Mouse (Mus musculus): ENCODE data around the gene Iqsec1.

Iqsec1 gene

DNA sequence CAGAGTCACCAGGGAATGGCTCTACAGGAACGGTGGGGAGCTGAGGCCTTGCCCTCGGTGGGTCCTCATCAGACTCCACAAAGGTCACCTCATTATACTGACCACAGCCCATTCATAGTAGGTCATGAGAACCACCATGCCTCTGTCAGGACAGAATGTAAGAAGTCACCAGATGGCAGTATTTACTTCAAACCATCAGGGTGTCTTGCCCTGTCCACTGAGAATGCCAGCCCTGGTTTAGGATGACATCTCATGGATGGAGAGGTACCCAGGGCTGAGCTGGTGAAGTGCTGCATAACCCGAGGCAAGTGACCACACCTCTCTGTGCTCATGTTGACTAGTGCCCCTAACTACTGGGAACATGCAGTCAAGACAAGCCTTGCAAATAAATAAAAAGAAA is 282.7 kb downstream of the Iqsec1 start:
- no peak for DNase-seq (ENCODE audit: low spot score)

- no peak for DNase-seq (ENCODE audit: low spot score)
These were observed 283.7 kb downstream of the Iqsec1 start for GRCm38 (mm10) chr6:90704705-90705344.

DNA sequence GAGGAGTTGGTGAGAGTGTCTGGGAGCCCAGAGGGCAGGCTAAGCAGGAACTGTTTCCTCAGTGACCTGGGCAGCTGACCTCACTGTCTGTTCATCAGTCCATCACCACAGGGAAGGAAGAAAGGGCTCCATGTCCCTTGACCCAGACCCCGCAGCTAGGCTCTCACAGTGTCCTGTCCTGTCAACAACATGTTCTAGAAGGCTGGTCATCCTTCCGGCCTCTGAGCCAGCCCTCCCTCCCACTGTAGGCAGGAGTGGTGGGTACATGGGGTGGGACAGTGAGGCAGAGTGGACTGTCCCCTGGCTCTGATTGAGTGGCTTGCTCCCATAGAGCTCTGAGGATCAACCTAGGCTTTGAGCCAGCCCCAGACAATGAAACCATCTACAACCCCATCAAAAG is 284.7 kb downstream of the Iqsec1 start:
- DNase-seq (ENCODE audit: low spot score), result no peak

GRCm38 (mm10) chr6:90702837-90703735 is 285.4 kb downstream of the Iqsec1 start:
- no peak for DNase-seq (ENCODE audit: low spot score)

DNA sequence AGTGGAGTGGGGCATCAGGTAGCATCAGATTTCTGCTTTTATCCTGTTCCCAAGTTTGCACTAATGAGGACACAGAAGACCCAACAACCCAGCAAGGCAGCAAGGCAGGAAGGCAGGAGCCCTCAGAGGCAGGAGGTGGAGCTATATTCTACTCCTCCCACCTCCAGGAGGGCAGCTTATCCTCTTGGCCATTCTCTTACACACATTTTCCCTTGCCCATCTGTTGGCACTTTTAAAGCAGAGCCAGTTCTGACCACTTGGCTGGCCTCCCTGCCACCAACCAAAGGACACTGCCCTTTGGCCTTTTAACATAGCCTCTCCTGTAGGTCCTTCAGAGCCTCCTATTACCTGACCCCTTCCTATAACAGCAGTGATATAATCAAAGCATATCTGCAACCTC is 286.3 kb downstream of the Iqsec1 start:
- no peak for DNase-seq (ENCODE audit: low spot score)

DNA sequence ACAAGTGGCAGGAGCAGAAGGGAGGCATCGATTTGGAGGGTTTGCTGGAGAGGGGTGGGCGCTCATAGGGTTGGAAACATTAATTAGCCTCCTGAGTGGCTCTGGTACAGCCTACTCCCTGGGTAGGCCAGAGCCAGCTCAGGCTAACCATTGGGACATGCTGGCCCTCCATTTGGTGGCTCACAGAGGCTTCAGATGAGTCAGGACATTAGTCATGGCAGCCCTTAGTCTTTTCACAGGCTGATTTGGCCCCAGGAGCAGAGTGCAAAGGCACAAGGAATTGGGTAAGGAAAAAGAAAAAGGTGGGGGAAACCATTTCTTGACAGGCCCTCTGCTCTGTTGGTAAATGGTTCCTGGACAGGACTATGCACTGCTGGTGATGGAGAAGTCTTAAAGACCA is 287.1 kb downstream of the Iqsec1 start:
- DNase-seq (ENCODE audit: low spot score), result no peak

GRCm38 (mm10) chr6:90700737-90701136 is 287.7 kb downstream of the Iqsec1 start:
- no peak for DNase-seq (ENCODE audit: low spot score)

GRCm38 (mm10) chr6:90700068-90700467 is 288.4 kb downstream of the Iqsec1 start:
- DNase-seq (ENCODE audit: low spot score), result no peak

- DNase-seq (ENCODE audit: low spot score), result no peak
These were observed 289.6 kb downstream of the Iqsec1 start for GRCm38 (mm10) chr6:90698843-90699242.

DNA sequence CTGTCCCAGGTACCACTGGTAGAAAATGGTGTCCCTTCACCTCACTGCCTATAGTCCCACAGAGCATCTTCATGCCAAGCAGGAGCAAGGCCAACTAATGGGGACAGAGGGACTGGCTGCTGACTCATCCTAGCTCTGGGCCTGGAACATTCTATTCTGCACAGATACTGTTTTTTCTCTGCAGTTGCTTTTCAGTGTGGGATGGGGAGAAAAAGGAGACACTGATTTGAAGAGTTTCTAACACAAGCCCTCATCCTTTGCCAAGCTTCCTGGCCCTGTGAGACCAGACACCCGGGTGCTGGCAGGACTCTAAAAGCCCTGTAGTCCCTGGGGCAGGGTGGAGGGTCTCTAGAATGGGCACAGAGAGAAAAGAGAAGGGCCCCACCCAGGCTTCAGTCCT is 292.7 kb downstream of the Iqsec1 start:
- DNase-seq (ENCODE audit: low spot score), result no peak

DNA sequence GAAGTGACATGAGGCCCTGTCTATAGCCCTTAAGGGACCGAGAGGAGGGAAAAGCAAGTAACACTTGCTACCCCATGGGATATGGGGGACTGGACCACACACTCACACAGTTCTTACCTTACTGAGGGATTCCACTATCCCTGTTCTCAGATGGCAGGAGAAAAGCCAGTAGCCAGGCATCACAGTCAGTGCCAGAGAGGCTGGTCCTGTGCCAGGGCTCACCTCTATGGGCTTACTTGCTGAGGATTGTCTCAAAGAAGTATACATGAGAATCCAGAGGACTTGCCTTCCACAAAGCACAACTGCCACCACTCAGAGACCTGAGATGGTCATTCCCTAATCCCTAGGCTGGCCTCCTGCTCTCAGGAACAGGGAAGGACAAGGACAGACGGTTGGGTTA is 296.1 kb downstream of the Iqsec1 start:
- no peak for DNase-seq (ENCODE audit: low spot score)

DNA sequence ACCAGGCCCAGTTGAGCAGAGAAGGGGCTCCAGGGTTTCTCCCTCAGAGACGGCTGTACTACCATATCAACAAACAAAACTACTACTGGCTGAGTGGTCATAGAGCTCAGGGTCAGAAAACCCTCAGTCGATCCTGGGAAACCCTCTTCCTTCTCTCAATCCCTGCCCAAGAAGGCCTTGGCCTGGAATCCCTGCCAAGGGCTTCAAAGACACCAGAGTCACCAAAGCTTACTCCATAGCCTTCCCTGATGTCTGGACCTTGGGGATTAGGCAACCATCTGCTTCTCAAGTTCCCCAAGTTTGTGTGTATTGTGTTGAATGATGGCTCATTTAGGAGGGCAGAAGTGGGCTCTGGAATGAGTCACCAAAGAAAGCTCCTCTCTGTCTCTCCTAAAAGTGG is 296.6 kb downstream of the Iqsec1 start:
- DNase-seq (ENCODE audit: low spot score), result no peak

GRCm38 (mm10) chr6:90689500-90689899 is 299.0 kb downstream of the Iqsec1 start:
- DNase-seq (ENCODE audit: low spot score), result no peak

DNA sequence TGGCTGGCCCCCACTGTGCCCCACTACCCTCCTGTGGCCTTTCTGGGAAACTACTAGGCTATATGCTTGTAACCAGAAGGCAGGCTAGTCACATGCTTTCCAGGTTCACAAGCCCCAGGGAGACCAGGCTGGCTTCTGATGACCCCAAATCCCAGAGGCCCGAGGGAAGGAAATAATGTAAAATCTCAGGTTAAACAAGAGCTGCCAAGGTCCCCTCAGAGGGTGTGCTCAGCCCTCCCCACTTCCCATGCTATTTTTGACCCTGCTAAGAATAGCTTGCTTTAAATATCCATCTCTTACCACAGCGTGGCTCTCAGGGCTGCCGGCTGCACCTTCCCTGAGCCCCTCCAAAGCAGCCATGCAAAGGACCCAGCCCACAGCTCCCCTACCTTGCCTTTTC is 299.7 kb downstream of the Iqsec1 start:
- no peak for DNase-seq (ENCODE audit: low spot score)

DNA sequence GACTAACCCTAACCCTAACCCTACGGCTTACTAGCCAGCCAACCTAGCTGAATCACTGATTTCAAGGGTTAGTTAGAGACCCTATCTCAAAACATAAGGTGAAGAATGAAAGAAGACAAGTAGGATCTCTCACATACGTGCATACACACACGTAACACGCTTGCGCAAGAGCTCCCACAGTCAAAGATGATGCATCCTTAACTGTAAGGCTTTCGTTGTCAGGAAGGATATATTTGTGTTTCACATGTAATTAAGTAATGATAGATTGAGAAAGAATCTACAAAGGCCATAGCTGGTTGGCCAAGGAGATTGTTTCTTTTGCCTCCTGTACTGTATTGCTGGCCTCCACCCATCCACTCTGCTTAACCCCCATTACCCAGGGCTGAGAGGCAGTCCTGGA is 300.5 kb downstream of the Iqsec1 start:
- no peak for DNase-seq (ENCODE audit: low spot score)

- no peak for DNase-seq (ENCODE audit: low spot score)
These were observed 301.7 kb downstream of the Iqsec1 start for GRCm38 (mm10) chr6:90686812-90687211.

GRCm38 (mm10) chr6:90683831-90684532 is 304.5 kb downstream of the Iqsec1 start:
- DNase-seq (ENCODE audit: low spot score), result no peak

DNA sequence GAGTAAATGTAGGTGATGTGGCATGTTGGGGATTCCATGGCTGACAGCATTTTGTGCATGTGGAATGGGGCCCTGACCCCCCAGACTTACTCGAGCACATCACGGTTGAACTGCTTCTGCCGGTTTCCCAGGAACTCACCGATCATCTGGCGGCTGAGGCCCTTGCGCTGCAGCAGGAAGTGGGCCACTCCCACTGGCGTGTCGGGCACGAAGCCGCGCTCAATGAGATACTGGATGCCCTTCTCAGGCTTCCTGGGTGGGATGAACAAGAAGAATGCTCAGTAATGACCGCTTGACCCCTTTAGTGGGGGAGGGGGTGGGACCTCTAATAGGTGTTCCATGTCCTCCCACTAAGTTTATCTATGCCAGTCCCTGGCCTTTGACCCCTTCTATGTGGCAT is 308.1 kb downstream of the Iqsec1 start:
- DNase-seq (ENCODE audit: low spot score), result no peak

DNA sequence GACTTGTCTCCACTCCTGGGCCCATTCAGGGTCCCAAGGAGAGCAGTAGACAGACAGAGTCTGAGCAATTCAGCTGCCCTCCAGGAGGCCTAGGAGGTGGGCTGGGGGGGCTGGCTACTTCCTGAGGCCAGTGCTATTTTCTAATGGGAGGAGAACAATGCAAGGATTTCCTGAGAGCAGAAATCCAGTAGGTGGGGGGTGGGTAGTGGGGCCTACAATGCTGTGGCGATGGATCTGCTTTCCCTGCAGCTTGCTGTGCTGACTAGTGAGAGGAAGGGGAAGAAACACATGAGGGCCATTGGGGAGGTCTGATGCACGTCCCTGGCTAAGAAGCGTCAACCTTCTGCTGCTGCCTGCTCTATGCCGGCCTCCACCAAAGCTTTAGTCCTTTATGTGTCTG is 309.7 kb downstream of the Iqsec1 start:
- no peak for DNase-seq (ENCODE audit: low spot score)

- DNase-seq (ENCODE audit: low spot score), result no peak
These were observed 319.8 kb downstream of the Iqsec1 start for GRCm38 (mm10) chr6:90668693-90669092.

GRCm38 (mm10) chr6:90663736-90664135 is 324.7 kb downstream of the Iqsec1 start:
- no peak for DNase-seq (ENCODE audit: low spot score)

DNA sequence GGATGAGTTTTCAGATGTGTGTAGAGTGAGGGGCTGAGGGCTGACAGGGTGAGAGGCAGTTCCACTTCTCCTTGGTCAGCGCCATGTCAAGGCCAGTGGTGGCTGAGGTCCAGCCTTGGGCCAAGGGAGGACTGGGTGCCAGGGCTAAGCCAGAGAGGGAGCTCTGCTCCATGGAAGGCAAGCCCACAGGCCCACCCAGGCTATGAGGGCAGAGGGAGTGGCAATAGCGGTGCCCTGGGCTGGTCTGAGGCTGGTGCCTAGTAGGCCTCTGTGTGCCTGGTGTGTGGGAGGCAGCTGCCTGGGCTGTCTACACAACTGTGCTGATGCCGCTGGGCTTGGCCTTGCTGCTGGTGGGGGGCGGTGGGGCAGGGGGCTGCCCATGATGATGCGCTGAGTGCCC is 326.3 kb downstream of the Iqsec1 start:
- DNase-seq (ENCODE audit: low spot score), result no peak

DNA sequence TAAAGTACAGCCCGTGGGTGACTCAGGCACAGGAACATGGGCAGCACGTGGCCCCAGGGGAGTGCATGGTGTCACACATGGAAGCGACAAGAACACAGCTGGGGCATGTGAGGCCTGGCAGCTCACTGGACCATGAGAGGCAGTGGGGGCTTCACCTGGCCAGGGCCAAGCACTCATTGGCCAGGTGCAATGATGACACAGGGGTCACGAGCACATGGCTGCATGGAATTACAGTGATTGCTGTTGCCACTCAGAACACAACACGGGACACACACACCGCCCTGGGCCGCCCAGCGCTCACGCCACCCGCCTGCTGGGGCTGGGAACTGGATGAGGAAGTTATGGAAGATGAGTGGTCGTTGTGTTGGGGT is 327.5 kb downstream of the Iqsec1 start:
- no peak for DNase-seq (ENCODE audit: low spot score)

All from c-Kit-positive CD71-positive TER-119-positive erythroid progenitor cells, embryonic 14.5 days (primary cell).